Mouse (Mus musculus) liver, adult 2 months (tissue): ENCODE measurements around the gene Dcst1. TPM values are rescaled to one million over a fixed set of nuclear protein-coding genes. Genes with fewer than 3 reads are reported as not detected.

Experiments used
- DNase-seq: peaks from one replicate; pipeline ENCODE4 v3.0.0-alpha.2; 2011; ENCODE audit warnings: low read depth, low spot score; ENCODE audit errors: extremely low read depth
- H3K27ac ChIP-seq: fragments of 200-500 bp; replicated peaks from 2 replicates; pipeline ENCODE4 v1.5.1; 2012; ENCODE audit warnings: low read depth, mild to moderate bottlenecking, control low read depth, inconsistent platforms, low read length; ENCODE audit not compliant: insufficient read depth
- H3K27me3 ChIP-seq: fragments of 200-500 bp; 2 replicates; pipeline ENCODE4 v1.6.1; 2012; ENCODE audit warnings: mild to moderate bottlenecking, moderate library complexity, low read length, inconsistent platforms; ENCODE audit not compliant: control insufficient read depth, insufficient read depth
- H3K36me3 ChIP-seq: fragments of 200-500 bp; 2 replicates; pipeline ENCODE4 v1.6.1; 2012; ENCODE audit warnings: low read length, inconsistent platforms; ENCODE audit not compliant: control insufficient read depth, insufficient read depth
- H3K4me1 ChIP-seq: fragments of 200-500 bp; 2 replicates; pipeline ENCODE4 v1.6.1; 2011; ENCODE audit warnings: low read length; ENCODE audit not compliant: control insufficient read depth, insufficient read depth
- H3K4me3 ChIP-seq: fragments of 200-500 bp; 2 replicates; pipeline ENCODE4 v1.5.1; 2011; ENCODE audit warnings: low read depth, mild to moderate bottlenecking, control low read depth, low read length, moderate library complexity; ENCODE audit not compliant: insufficient read depth
- H3K79me2 ChIP-seq: fragments of 200-500 bp; 2 replicates; pipeline ENCODE4 v1.6.1; 2012; ENCODE audit warnings: inconsistent platforms, mild to moderate bottlenecking, low read length, moderate library complexity; ENCODE audit not compliant: control insufficient read depth, insufficient read depth
- H3K9ac ChIP-seq: fragments of 200-500 bp; 2 replicates; pipeline ENCODE4 v1.6.1; 2012; ENCODE audit warnings: low read depth, mild to moderate bottlenecking, control low read depth, inconsistent platforms, low read length
- CTCF ChIP-seq: fragments of 200-500 bp; IDR thresholded peaks from 2 replicates; pipeline ENCODE4 v1.5.1; 2011; ENCODE audit warnings: low read depth, low read length, control low read depth
- POLR2A ChIP-seq: fragments of 200-500 bp; IDR thresholded peaks from 2 replicates; pipeline ENCODE4 v1.6.1; 2011; ENCODE audit warnings: low read length, control low read depth; ENCODE audit not compliant: insufficient read depth; ENCODE audit errors: extremely low read depth
- WGBS: fragments of 180-500 bp; shearing (Covaris S2); methylation state at CpG from one replicate; pipeline ENCODE4 v1.1.7; 2018; 5-methylcytosine and 5-hydroxymethylcytosine counted together
- polyA plus RNA-seq: library from polyadenylated mRNA; depleted of rRNA; stranded (reverse); fragments of >200 nt; gene quantifications from 2 replicates; pipeline ENCODE4 v1.2.3, GENCODE M21; 2012
- total RNA-seq: library from RNA; depleted of rRNA; stranded (reverse); fragments of >200 nt; gene quantifications from 2 replicates; pipeline ENCODE4 v1.2.3, GENCODE M21; 2014

The Dcst1 gene
- total and polyA plus RNA-seq, 2 experiments: 0.04 TPM; not detected in 1

GRCm38 (mm10) chr3:89346815-89347540 lies 18.1 kb downstream of the Dcst1 start:
- H3K9ac ChIP-seq: no peak overlapping the region
- 0 out of 2 replicates have a peak, but pooled peaks cover 5% of the 10 kb centered on the region for H3K27me3 ChIP-seq
- no peaks in the 10 kb centered on the region for H3K79me2 ChIP-seq
- H3K4me1 ChIP-seq: no peaks in the 10 kb centered on the region
- WGBS: 90% methylated on average over 10 of the region's 10 CpGs
- no peak for DNase-seq
- no peaks in the 10 kb centered on the region for H3K36me3 ChIP-seq
- H3K27ac ChIP-seq: no peak overlapping the region
- no peak overlapping the region for H3K4me3 ChIP-seq
- TF ChIP-seq POLR2A (no peak), CTCF (no peak)

GRCm38 (mm10) chr3:89343279-89343678 lies 21.8 kb downstream of the Dcst1 start:
- H3K4me1 ChIP-seq: peaks cover 3% of the 10 kb centered on the region; the same call in 1 of the 2 replicates
- no peak for DNase-seq
- H3K9ac ChIP-seq: no peak overlapping the region
- no peak for TF ChIP-seq CTCF
- TF ChIP-seq POLR2A: no peak
- H3K27me3 ChIP-seq: no peaks in the 10 kb centered on the region
- no peak overlapping the region for H3K27ac ChIP-seq
- WGBS: 87% methylated on average over 7 of the region's 7 CpGs
- no peaks in the 10 kb centered on the region for H3K79me2 ChIP-seq
- H3K4me3 ChIP-seq: no peak overlapping the region
- H3K36me3 ChIP-seq: no peaks in the 10 kb centered on the region

DNA sequence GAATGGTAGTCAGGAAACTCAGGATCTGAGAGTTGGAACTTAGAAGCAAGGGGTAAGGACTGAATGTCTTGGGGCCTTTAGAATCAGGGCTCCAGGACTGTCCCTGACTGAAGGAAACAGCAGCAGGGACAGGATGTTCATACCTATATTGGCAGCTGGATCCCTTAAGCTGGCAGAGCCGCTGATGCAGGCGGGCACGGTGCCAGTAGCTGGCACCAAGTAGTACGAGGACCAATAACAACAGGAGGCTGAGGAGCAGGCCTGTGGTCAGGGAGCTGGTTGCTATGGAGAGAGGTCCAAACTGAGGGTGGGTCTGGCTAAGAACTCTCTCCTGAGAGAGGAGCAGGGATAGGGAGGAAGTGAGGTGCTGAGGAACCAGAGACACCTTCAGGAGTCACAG lies 23.3 kb downstream of the Dcst1 start:
- Histone ChIP-seq H3K36me3 (no peaks in the 10 kb centered on the region), H3K9ac (no peak overlapping the region), H3K27me3 (0 out of 2 replicates have a peak, but pooled peaks cover 2% of the 10 kb centered on the region), H3K79me2 (no peaks in the 10 kb centered on the region), H3K4me1 (peaks cover 5% of the 10 kb centered on the region; the same call in 1 of the 2 replicates), H3K27ac (no peak overlapping the region), H3K4me3 (no peak overlapping the region)
- WGBS: 47% methylated on average over 4 of the region's 4 CpGs
- no peak for TF ChIP-seq POLR2A
- TF ChIP-seq CTCF: no peak
- no peak for DNase-seq

DNA sequence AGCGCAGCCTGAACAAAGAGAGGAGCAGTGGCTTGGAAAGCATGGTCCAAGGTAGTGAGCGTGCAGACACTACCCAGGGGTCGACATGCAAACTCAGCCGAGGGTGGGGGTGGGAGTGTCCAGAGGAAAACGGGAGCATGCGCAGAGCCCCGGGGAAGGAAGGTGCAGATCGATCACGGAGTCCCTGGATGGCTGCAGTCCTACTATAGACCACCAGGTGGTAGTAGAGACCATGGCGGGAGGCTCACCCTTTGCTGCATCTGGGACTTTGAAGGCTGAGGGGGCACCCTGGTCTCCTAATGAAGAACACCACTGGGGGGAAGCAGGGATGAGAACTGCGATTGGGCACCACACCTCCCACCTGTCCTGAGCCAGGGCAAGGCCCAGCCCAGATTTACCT lies 24.6 kb downstream of the Dcst1 start:
- WGBS: 8% methylated on average over 11 of the region's 11 CpGs
- TF ChIP-seq POLR2A: no peak
- TF ChIP-seq CTCF: peak; percentile 99
- DNase-seq: peak; percentile 42
- no peak overlapping the region for H3K9ac ChIP-seq
- peaks cover 5% of the 10 kb centered on the region; the same call in 1 of the 2 replicates for H3K4me1 ChIP-seq
- peak overlapping the region; percentile 18; the same call in 1 of the 2 replicates for H3K4me3 ChIP-seq
- H3K27me3 ChIP-seq: 0 out of 2 replicates have a peak, but pooled peaks cover 2% of the 10 kb centered on the region
- H3K27ac ChIP-seq: no peak overlapping the region
- H3K79me2 ChIP-seq: no peaks in the 10 kb centered on the region
- H3K36me3 ChIP-seq: no peaks in the 10 kb centered on the region

DNA sequence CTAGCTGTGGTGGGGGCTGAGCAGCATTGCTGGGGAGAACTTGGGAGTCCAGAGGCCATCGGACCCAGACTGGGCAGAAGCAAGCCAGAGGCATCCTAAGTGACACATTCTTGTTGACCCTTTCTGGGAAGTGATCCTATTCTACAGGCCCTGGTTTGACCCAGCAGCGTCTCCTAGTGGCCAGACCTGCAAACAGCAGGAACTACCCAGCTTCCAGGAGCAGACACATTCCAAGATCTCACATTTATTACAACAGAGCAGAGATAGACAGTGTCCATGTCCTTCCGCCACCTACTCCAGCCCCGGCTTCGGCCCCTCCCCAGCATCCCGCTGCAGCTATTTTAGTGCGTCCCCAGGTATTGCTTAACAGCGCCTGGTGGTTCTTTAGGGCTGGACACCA lies 25.6 kb downstream of the Dcst1 start:
- H3K9ac ChIP-seq: no peak overlapping the region
- H3K27ac ChIP-seq: no peak overlapping the region
- H3K4me3 ChIP-seq: no peak overlapping the region
- TF ChIP-seq POLR2A (no peak), CTCF (peak; percentile 90)
- H3K79me2 ChIP-seq: no peaks in the 10 kb centered on the region
- 17% methylated on average over 8 of the region's 8 CpGs for WGBS
- H3K36me3 ChIP-seq: no peaks in the 10 kb centered on the region
- H3K27me3 ChIP-seq: 0 out of 2 replicates have a peak, but pooled peaks cover 2% of the 10 kb centered on the region
- DNase-seq: peak; percentile 39
- H3K4me1 ChIP-seq: peaks cover 5% of the 10 kb centered on the region; the same call in 1 of the 2 replicates
